Mouse (Mus musculus) liver, embryonic 16.5 days (tissue): ENCODE data around the gene Tmem131l. TPM values are rescaled to one million over a fixed set of nuclear protein-coding genes. Genes with fewer than 3 reads are reported as not detected.

Experiments
- ATAC-seq: fragments of 200-750 bp; cut with Nextera tagmentation; 2 replicates; pipeline ENCODE4 v1.8.0; 2017; ENCODE audit warnings: low read depth, mild to moderate bottlenecking, moderate number of reproducible peaks, moderate library complexity
- H3K27ac ChIP-seq: fragments of 300-500 bp; sonication (generic); 2 replicates; pipeline ENCODE4 v1.5.1; 2014; ENCODE audit warnings: mild to moderate bottlenecking, low read length
- H3K27me3 ChIP-seq: fragments of 300-500 bp; sonication (generic); 2 replicates; pipeline ENCODE4 v1.6.1; 2014; ENCODE audit warnings: low read depth, low read length, mixed read lengths; ENCODE audit not compliant: control insufficient read depth, insufficient read depth
- H3K36me3 ChIP-seq: fragments of 300-500 bp; sonication (generic); 2 replicates; pipeline ENCODE4 v1.6.1; 2014; ENCODE audit warnings: mild to moderate bottlenecking; ENCODE audit not compliant: control insufficient read depth, insufficient read depth
- H3K4me1 ChIP-seq: fragments of 300-500 bp; sonication (generic); 2 replicates; pipeline ENCODE4 v1.6.1; 2014; ENCODE audit warnings: low read depth, low read length, mixed read lengths; ENCODE audit not compliant: control insufficient read depth
- H3K4me2 ChIP-seq: fragments of 300-500 bp; sonication (generic); 2 replicates; pipeline ENCODE4 v1.6.1; 2014; ENCODE audit warnings: low read depth, low read length, mixed read lengths
- H3K4me3 ChIP-seq: fragments of 300-500 bp; sonication (generic); 2 replicates; pipeline ENCODE4 v1.5.1; 2014; ENCODE audit warnings: low read depth, mild to moderate bottlenecking, low read length
- H3K9ac ChIP-seq: fragments of 300-500 bp; sonication (generic); 2 replicates; pipeline ENCODE4 v1.6.1; 2014; ENCODE audit warnings: low read depth, low read length
- H3K9me3 ChIP-seq: fragments of 300-500 bp; sonication (generic); replicated peaks from 2 replicates; pipeline ENCODE4 v1.6.1; 2016; ENCODE audit warnings: low read length; ENCODE audit not compliant: control insufficient read depth
- WGBS: fragments of 180-500 bp; shearing (Covaris S2); extraction: QIAGEN DNeasy Blood & Tissue Kit; methylation state at CpG from one replicate; pipeline ENCODE4 v1.1.7; 2014; ENCODE audit not compliant: insufficient replicate concordance; 5-methylcytosine and 5-hydroxymethylcytosine counted together
- polyA plus RNA-seq: library from polyadenylated mRNA; unstranded; fragments of >200 nt; fragmentation: Nextera tagmentation; extraction: Ambion mirVana; gene quantifications from 2 replicates; pipeline ENCODE4 v1.2.1, GENCODE M21; 2015

The Tmem131l gene
- polyA plus RNA-seq, result 28.8 and 29.8 TPM in 2 replicates

- H3K4me3 ChIP-seq, result peak within 1 kb of the TSS; percentile 81
- peaks cover 56% of the 10 kb centered on the region for H3K4me1 ChIP-seq
- WGBS, result under 1% methylated on average over 85 of the region's 100 CpGs
Observed at GRCm38 (mm10) chr3:84039646-84040475, at the start of gene Tmem131l. TSS of gene Tmem131l (minus strand) at chr3:84040175.

GRCm38 (mm10) chr3:84086921-84087320 is 46.9 kb upstream of the Tmem131l start:
- no peaks in the 10 kb centered on the region for H3K9me3 ChIP-seq
- no peak overlapping the region for H3K4me3 ChIP-seq
- no peak overlapping the region for H3K9ac ChIP-seq
- H3K4me1 ChIP-seq, result no peaks in the 10 kb centered on the region
- H3K27ac ChIP-seq, result no peak overlapping the region
- H3K36me3 ChIP-seq, result no peaks in the 10 kb centered on the region
- no peak overlapping the region for H3K4me2 ChIP-seq
- 75% methylated on average over 2 of the region's 2 CpGs for WGBS
- H3K27me3 ChIP-seq, result no peaks in the 10 kb centered on the region
- ATAC-seq, result no peak

More at GRCm38 (mm10) chr3:84039646-84040475, at the start of gene Tmem131l:
- Histone ChIP-seq H3K9ac (peak within 1 kb of the TSS; percentile 97), H3K27me3 (no peaks in the 10 kb centered on the region), H3K27ac (peak within 1 kb of the TSS; percentile 98), H3K4me2 (peak within 1 kb of the TSS; percentile 99), H3K9me3 (no peaks in the 10 kb centered on the region), H3K36me3 (no peaks in the 10 kb centered on the region)
- ATAC-seq, result peak; percentile 82

GRCm38 (mm10) chr3:84086337-84086736 is 46.4 kb upstream of the Tmem131l start:
- H3K27ac ChIP-seq, result no peak overlapping the region
- H3K4me3 ChIP-seq, result no peak overlapping the region
- WGBS, result 74% methylated on average over 7 of the region's 7 CpGs
- H3K36me3 ChIP-seq, result no peaks in the 10 kb centered on the region
- no peak overlapping the region for H3K9ac ChIP-seq
- no peaks in the 10 kb centered on the region for H3K9me3 ChIP-seq
- H3K4me2 ChIP-seq, result no peak overlapping the region
- no peaks in the 10 kb centered on the region for H3K4me1 ChIP-seq
- no peak for ATAC-seq
- H3K27me3 ChIP-seq, result no peaks in the 10 kb centered on the region

- H3K4me3 ChIP-seq, result no peak overlapping the region
- no peak overlapping the region for H3K4me2 ChIP-seq
- 60% methylated on average over 9 of the region's 9 CpGs for WGBS
- H3K4me1 ChIP-seq, result no peaks in the 10 kb centered on the region
- ATAC-seq, result no peak
- no peak overlapping the region for H3K27ac ChIP-seq
- no peaks in the 10 kb centered on the region for H3K9me3 ChIP-seq
- H3K36me3 ChIP-seq, result no peaks in the 10 kb centered on the region
- no peaks in the 10 kb centered on the region for H3K27me3 ChIP-seq
- no peak overlapping the region for H3K9ac ChIP-seq
Observed at GRCm38 (mm10) chr3:84085429-84085828, 45.5 kb upstream of the Tmem131l start.

- Histone ChIP-seq H3K4me1 (no peaks in the 10 kb centered on the region), H3K36me3 (no peaks in the 10 kb centered on the region), H3K4me3 (no peak overlapping the region), H3K9me3 (no peaks in the 10 kb centered on the region), H3K9ac (no peak overlapping the region), H3K27me3 (no peaks in the 10 kb centered on the region), H3K27ac (no peak overlapping the region), H3K4me2 (no peak overlapping the region)
- ATAC-seq, result no peak
- WGBS, result 78% methylated on average over 4 of the region's 4 CpGs
Observed at GRCm38 (mm10) chr3:84081208-84081722, 41.3 kb upstream of the Tmem131l start.

GRCm38 (mm10) chr3:84080074-84080473 is 40.1 kb upstream of the Tmem131l start:
- H3K9ac ChIP-seq, result no peak overlapping the region

GRCm38 (mm10) chr3:84077505-84077904 is 37.5 kb upstream of the Tmem131l start:
- no peak overlapping the region for H3K4me3 ChIP-seq
- no peak for ATAC-seq
- WGBS, result 79% methylated on average over 4 of the region's 4 CpGs

More at GRCm38 (mm10) chr3:84080074-84080473, 40.1 kb upstream of the Tmem131l start:
- Histone ChIP-seq H3K4me2 (no peak overlapping the region), H3K9me3 (no peaks in the 10 kb centered on the region), H3K4me3 (no peak overlapping the region), H3K27ac (no peak overlapping the region), H3K4me1 (no peaks in the 10 kb centered on the region), H3K27me3 (no peaks in the 10 kb centered on the region), H3K36me3 (no peaks in the 10 kb centered on the region)
- WGBS, result 80% methylated on average over 7 of the region's 7 CpGs
- ATAC-seq, result no peak

GRCm38 (mm10) chr3:84076543-84077332 is 36.8 kb upstream of the Tmem131l start:
- Histone ChIP-seq H3K4me3 (no peak overlapping the region), H3K9me3 (no peaks in the 10 kb centered on the region), H3K36me3 (no peaks in the 10 kb centered on the region), H3K27me3 (no peaks in the 10 kb centered on the region), H3K4me2 (no peak overlapping the region), H3K9ac (no peak overlapping the region), H3K27ac (0 out of 2 replicates have a peak overlapping the region, but pooled peaks have one; percentile 10), H3K4me1 (no peaks in the 10 kb centered on the region)
- WGBS, result 68% methylated on average over 13 of the region's 13 CpGs
- no peak for ATAC-seq

More at GRCm38 (mm10) chr3:84077505-84077904, 37.5 kb upstream of the Tmem131l start:
- no peaks in the 10 kb centered on the region for H3K9me3 ChIP-seq
- no peak overlapping the region for H3K27ac ChIP-seq
- no peak overlapping the region for H3K4me2 ChIP-seq
- H3K9ac ChIP-seq, result no peak overlapping the region
- no peaks in the 10 kb centered on the region for H3K27me3 ChIP-seq
- no peaks in the 10 kb centered on the region for H3K36me3 ChIP-seq
- H3K4me1 ChIP-seq, result no peaks in the 10 kb centered on the region
